Mouse (Mus musculus): ENCODE measurements around the gene Wdfy4. TPM values are rescaled to one million over a fixed set of nuclear protein-coding genes. Genes with fewer than 3 reads are reported as not detected.

The Wdfy4 gene
- polyA plus RNA-seq, 1 experiment from 2014 or later, result 0.88 TPM

DNA sequence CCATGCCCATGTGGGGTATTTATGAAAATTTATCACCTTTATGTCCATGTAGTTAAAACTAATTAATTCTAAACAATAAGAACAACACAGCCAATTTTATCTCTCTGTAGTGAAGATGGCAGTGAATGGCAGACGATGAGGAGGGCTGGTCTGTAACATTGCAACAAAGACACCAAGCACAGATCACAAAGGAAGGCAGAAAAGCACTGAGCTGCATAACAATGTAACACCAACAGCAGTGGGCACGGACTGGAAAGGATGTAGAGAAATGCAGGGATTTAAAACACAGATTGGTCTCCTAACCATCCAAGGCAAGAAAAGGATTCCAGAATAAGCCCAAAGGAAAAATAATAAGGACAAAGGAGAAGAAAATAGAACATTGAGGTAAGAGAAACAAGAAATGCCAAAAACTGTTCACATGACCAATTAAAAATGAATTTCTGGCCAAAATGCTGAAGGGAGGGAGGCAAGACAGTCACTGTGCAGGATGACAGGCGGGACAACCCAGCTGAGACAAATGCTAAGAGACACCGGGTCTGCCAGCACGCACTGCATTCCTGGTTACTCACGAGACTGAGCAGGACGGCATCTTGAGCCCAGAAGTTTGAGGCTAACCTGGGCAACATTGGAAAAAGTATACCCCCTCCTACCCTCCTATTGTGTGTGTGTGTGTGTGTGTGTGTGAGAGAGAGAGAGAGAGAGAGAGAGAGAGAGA, 54.1 kb downstream of the Wdfy4 start:
- no peak overlapping the region for H3K4me3 ChIP-seq (replicated peaks)
- no peak overlapping the region for H3K4me2 ChIP-seq
- H3K27ac ChIP-seq, result no peak overlapping the region
- DNase-seq (no peak), ATAC-seq (ENCODE audit: low read depth) (no peak)
- no peak overlapping the region for H3K9ac ChIP-seq
- H3K36me3 ChIP-seq, result no peaks in the 10 kb centered on the region
- no peaks in the 10 kb centered on the region for H3K4me1 ChIP-seq (replicated peaks)
- H3K27me3 ChIP-seq, result no peaks in the 10 kb centered on the region
- no peaks in the 10 kb centered on the region for H3K9me3 ChIP-seq (replicated peaks)
- WGBS (ENCODE audit: insufficient replicate concordance), result 72% methylated on average over 7 of the region's 7 CpGs

- no peak overlapping the region for H3K9ac ChIP-seq
- WGBS (ENCODE audit: insufficient replicate concordance), result 35% methylated on average over 1 of the region's 1 CpGs
- no peak for ATAC-seq (ENCODE audit: low read depth)
- H3K4me1 ChIP-seq (replicated peaks), result no peaks in the 10 kb centered on the region
- no peaks in the 10 kb centered on the region for H3K36me3 ChIP-seq
- DNase-seq, result no peak
- H3K4me2 ChIP-seq, result no peak overlapping the region
- no peaks in the 10 kb centered on the region for H3K27me3 ChIP-seq
- no peak overlapping the region for H3K4me3 ChIP-seq (replicated peaks)
- no peaks in the 10 kb centered on the region for H3K9me3 ChIP-seq (replicated peaks)
- H3K27ac ChIP-seq, result no peak overlapping the region
Observed at GRCm38 (mm10) chr14:33116590-33116989, 68.7 kb downstream of the Wdfy4 start.

- DNase-seq, result no peak
- Histone ChIP-seq H3K27me3 (no peaks in the 10 kb centered on the region), H3K4me3 (replicated peaks) (no peak overlapping the region), H3K27ac (no peak overlapping the region), H3K9ac (no peak overlapping the region), H3K36me3 (no peaks in the 10 kb centered on the region), H3K9me3 (replicated peaks) (no peaks in the 10 kb centered on the region), H3K4me1 (replicated peaks) (no peaks in the 10 kb centered on the region), H3K4me2 (no peak overlapping the region)
- ATAC-seq (ENCODE audit: low read depth), result no peak
- 63% methylated on average over 3 of the region's 3 CpGs for WGBS (ENCODE audit: insufficient replicate concordance)
Observed at GRCm38 (mm10) chr14:33104809-33105208, 80.5 kb downstream of the Wdfy4 start.

DNA sequence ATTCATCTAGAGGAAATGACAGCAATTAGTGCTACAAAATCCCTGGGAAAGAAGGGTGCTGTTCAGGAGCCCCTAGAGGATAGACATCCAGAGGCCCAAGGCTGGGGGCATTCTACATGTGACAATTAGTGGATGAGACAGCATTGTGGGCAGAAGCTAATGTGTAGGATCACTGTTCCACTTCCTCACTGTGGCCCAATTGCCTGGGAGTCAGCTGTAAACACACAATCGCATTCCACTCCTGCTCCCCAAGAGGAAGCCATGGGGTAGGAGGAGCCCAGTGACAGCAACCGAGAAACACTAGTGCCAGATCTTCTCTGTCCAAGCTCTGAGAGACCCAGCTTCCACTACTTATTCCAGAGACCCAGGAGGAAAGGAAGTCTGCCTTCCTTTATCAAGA, 83.7 kb downstream of the Wdfy4 start:
- Histone ChIP-seq H3K27ac (no peak overlapping the region), H3K27me3 (no peaks in the 10 kb centered on the region), H3K4me1 (replicated peaks) (0 out of 2 replicates have a peak, but pooled peaks cover 3% of the 10 kb centered on the region), H3K9me3 (replicated peaks) (no peaks in the 10 kb centered on the region), H3K36me3 (no peaks in the 10 kb centered on the region), H3K4me3 (replicated peaks) (no peak overlapping the region), H3K4me2 (no peak overlapping the region), H3K9ac (no peak overlapping the region)
- WGBS (ENCODE audit: insufficient replicate concordance), result 26% methylated on average over 2 of the region's 2 CpGs
- DNase-seq, result no peak
- ATAC-seq (ENCODE audit: low read depth), result no peak

GRCm38 (mm10) chr14:33099926-33100325, 85.4 kb downstream of the Wdfy4 start:
- no peak overlapping the region for H3K27ac ChIP-seq
- H3K4me3 ChIP-seq (replicated peaks), result no peak overlapping the region
- no peaks in the 10 kb centered on the region for H3K36me3 ChIP-seq
- H3K27me3 ChIP-seq, result no peaks in the 10 kb centered on the region
- no peaks in the 10 kb centered on the region for H3K9me3 ChIP-seq (replicated peaks)
- H3K9ac ChIP-seq, result no peak overlapping the region
- 28% methylated on average over 5 of the region's 5 CpGs for WGBS (ENCODE audit: insufficient replicate concordance)
- ATAC-seq (ENCODE audit: low read depth), result no peak
- H3K4me1 ChIP-seq (replicated peaks), result 0 out of 2 replicates have a peak, but pooled peaks cover 3% of the 10 kb centered on the region
- no peak overlapping the region for H3K4me2 ChIP-seq
- DNase-seq, result no peak

- Histone ChIP-seq H3K36me3 (no peaks in the 10 kb centered on the region), H3K9ac (no peak overlapping the region), H3K4me3 (replicated peaks) (no peak overlapping the region), H3K4me2 (no peak overlapping the region), H3K27me3 (no peaks in the 10 kb centered on the region), H3K27ac (no peak overlapping the region), H3K4me1 (replicated peaks) (0 out of 2 replicates have a peak, but pooled peaks cover 3% of the 10 kb centered on the region), H3K9me3 (replicated peaks) (no peaks in the 10 kb centered on the region)
- WGBS (ENCODE audit: insufficient replicate concordance), result 35% methylated on average over 7 of the region's 7 CpGs
- DNase-seq (no peak), ATAC-seq (ENCODE audit: low read depth) (no peak)
Observed at GRCm38 (mm10) chr14:33099111-33099510, 86.2 kb downstream of the Wdfy4 start.

DNA sequence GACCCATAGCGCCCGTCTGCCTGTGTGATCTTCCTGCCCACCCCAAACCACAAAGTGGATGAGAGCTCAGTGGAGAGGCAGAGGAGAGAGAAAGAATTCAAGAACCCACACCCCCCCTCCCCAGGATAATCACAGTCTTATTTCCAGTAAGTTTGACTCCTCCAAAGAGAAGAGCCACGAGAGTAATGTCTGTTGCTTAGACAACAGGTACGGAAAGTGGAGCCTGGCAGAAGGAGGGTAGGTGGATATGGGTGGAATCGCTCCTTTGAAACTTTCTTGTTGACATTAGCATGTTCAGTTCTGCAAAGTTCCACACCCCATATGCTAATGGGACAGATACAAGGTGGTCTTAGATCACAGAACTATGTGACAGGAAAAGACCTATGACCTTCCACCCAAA, 88.8 kb downstream of the Wdfy4 start:
- H3K9me3 ChIP-seq (replicated peaks), result no peaks in the 10 kb centered on the region
- DNase-seq (no peak), ATAC-seq (ENCODE audit: low read depth) (no peak)
- no peaks in the 10 kb centered on the region for H3K36me3 ChIP-seq
- H3K27ac ChIP-seq, result no peak overlapping the region
- H3K4me3 ChIP-seq (replicated peaks), result no peak overlapping the region
- H3K4me1 ChIP-seq (replicated peaks), result 0 out of 2 replicates have a peak, but pooled peaks cover 3% of the 10 kb centered on the region
- no peak overlapping the region for H3K9ac ChIP-seq
- no peaks in the 10 kb centered on the region for H3K27me3 ChIP-seq
- WGBS (ENCODE audit: insufficient replicate concordance), result 76% methylated on average over 5 of the region's 5 CpGs
- no peak overlapping the region for H3K4me2 ChIP-seq

- WGBS (ENCODE audit: insufficient replicate concordance), result 64% methylated on average over 8 of the region's 8 CpGs
- DNase-seq (no peak), ATAC-seq (ENCODE audit: low read depth) (no peak)
- Histone ChIP-seq H3K4me2 (no peak overlapping the region), H3K4me1 (replicated peaks) (no peaks in the 10 kb centered on the region), H3K9ac (no peak overlapping the region), H3K9me3 (replicated peaks) (no peaks in the 10 kb centered on the region), H3K36me3 (no peaks in the 10 kb centered on the region), H3K27me3 (no peaks in the 10 kb centered on the region), H3K27ac (no peak overlapping the region), H3K4me3 (replicated peaks) (no peak overlapping the region)
Observed at GRCm38 (mm10) chr14:33083326-33083725, 102.0 kb downstream of the Wdfy4 start.

DNA sequence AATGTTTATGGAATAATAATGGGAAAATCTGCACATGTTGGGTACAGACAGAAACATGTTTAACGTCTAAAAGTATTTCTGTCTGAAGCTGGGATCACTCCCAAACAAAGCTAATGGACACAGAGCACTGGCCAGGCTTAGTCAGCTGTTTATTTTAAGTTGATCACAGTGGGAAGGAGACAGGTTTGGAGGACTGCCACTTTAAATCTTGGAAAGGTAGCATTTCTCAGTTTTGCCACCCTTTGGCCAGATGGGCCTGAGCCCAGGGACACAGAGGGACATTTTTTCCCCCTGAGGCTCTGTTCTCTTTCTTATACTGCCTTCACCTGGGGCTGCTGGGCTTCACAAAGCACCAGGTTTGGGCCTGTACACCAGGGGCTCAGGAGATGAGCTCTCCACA, 103.0 kb downstream of the Wdfy4 start:
- Histone ChIP-seq H3K4me2 (no peak overlapping the region), H3K4me1 (replicated peaks) (no peaks in the 10 kb centered on the region), H3K4me3 (replicated peaks) (no peak overlapping the region), H3K9me3 (replicated peaks) (no peaks in the 10 kb centered on the region), H3K36me3 (no peaks in the 10 kb centered on the region), H3K27ac (no peak overlapping the region), H3K27me3 (no peaks in the 10 kb centered on the region), H3K9ac (no peak overlapping the region)
- ATAC-seq (ENCODE audit: low read depth) (no peak), DNase-seq (no peak)
- 60% methylated on average over 1 of the region's 1 CpGs for WGBS (ENCODE audit: insufficient replicate concordance)

GRCm38 (mm10) chr14:33081370-33081860, 103.9 kb downstream of the Wdfy4 start:
- Histone ChIP-seq H3K9ac (no peak overlapping the region), H3K9me3 (replicated peaks) (no peaks in the 10 kb centered on the region), H3K27ac (no peak overlapping the region), H3K4me3 (replicated peaks) (no peak overlapping the region), H3K36me3 (no peaks in the 10 kb centered on the region), H3K4me1 (replicated peaks) (no peaks in the 10 kb centered on the region), H3K4me2 (no peak overlapping the region), H3K27me3 (no peaks in the 10 kb centered on the region)
- ATAC-seq (ENCODE audit: low read depth) (no peak), DNase-seq (no peak)
- WGBS (ENCODE audit: insufficient replicate concordance), result 70% methylated on average over 6 of the region's 6 CpGs

DNA sequence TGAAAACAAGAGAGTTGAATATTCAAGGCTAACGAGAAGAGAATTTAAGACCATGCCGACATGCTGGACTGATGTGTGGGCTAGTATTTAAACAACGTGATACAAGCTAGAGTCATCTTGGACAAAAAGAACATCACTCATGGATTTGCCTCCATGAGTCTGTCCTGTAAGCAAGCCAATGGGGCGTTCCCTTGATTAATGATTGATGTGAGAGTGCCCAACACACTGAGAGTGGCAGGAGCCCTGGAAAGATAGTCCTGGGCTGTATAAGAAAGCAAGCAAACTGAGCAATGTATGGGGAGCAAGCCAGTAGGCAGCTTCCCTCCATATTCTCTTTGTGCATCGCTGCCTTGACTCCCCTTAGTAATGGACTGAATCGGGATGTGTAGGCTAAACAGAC, 106.7 kb downstream of the Wdfy4 start:
- ATAC-seq (ENCODE audit: low read depth) (no peak), DNase-seq (no peak)
- H3K36me3 ChIP-seq, result no peaks in the 10 kb centered on the region
- WGBS (ENCODE audit: insufficient replicate concordance), result 73% methylated on average over 6 of the region's 6 CpGs
- H3K4me1 ChIP-seq (replicated peaks), result no peaks in the 10 kb centered on the region
- H3K4me3 ChIP-seq (replicated peaks), result no peak overlapping the region
- H3K4me2 ChIP-seq, result no peak overlapping the region
- H3K27me3 ChIP-seq, result no peaks in the 10 kb centered on the region
- H3K9me3 ChIP-seq (replicated peaks), result no peaks in the 10 kb centered on the region
- H3K9ac ChIP-seq, result no peak overlapping the region
- no peak overlapping the region for H3K27ac ChIP-seq

DNA sequence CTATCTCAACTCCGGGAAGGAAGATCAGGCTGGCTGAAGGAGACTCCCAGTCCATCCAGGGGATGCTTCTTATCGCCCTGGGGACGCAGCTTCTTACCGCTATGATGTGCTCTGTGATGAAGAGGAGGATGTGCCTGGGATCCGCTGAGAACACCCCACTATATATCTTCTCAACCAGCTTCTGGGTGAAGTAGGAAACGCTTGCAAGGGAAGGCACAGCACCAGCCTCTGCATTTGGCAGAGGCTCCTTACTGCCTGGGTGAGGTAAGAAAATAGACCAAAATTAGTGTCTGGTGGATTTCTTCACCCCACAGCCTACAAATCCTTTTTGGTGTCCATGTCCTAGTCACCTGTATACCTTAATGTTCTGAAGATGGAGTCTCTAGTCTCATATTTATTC, 107.2 kb downstream of the Wdfy4 start:
- H3K4me3 ChIP-seq (replicated peaks), result no peak overlapping the region
- H3K9me3 ChIP-seq (replicated peaks), result no peaks in the 10 kb centered on the region
- H3K9ac ChIP-seq, result no peak overlapping the region
- DNase-seq (no peak), ATAC-seq (ENCODE audit: low read depth) (no peak)
- WGBS (ENCODE audit: insufficient replicate concordance), result 74% methylated on average over 6 of the region's 6 CpGs
- H3K4me1 ChIP-seq (replicated peaks), result no peaks in the 10 kb centered on the region
- H3K36me3 ChIP-seq, result no peaks in the 10 kb centered on the region
- H3K27ac ChIP-seq, result no peak overlapping the region
- H3K27me3 ChIP-seq, result no peaks in the 10 kb centered on the region
- H3K4me2 ChIP-seq, result no peak overlapping the region

Measured in liver, embryonic 13.5 days (tissue).